Mouse (Mus musculus) liver, embryonic 16.5 days (tissue): ENCODE measurements around the gene Armc9. TPM values are rescaled to one million over a fixed set of nuclear protein-coding genes. Genes with fewer than 3 reads are reported as not detected.
A peak's percentile ranks its signal among the peaks of the same experiment; 100 is the strongest.

Source experiments
- ATAC-seq: fragments of 200-750 bp; cut with Nextera tagmentation; 2 replicates; pipeline ENCODE4 v1.8.0; 2017; ENCODE audit warnings: low read depth, mild to moderate bottlenecking, moderate number of reproducible peaks, moderate library complexity
- H3K27ac ChIP-seq: fragments of 300-500 bp; sonication (generic); 2 replicates; pipeline ENCODE4 v1.5.1; 2014; ENCODE audit warnings: mild to moderate bottlenecking, low read length
- H3K27me3 ChIP-seq: fragments of 300-500 bp; sonication (generic); 2 replicates; pipeline ENCODE4 v1.6.1; 2014; ENCODE audit warnings: low read depth, low read length, mixed read lengths; ENCODE audit not compliant: control insufficient read depth, insufficient read depth
- H3K36me3 ChIP-seq: fragments of 300-500 bp; sonication (generic); 2 replicates; pipeline ENCODE4 v1.6.1; 2014; ENCODE audit warnings: mild to moderate bottlenecking; ENCODE audit not compliant: control insufficient read depth, insufficient read depth
- H3K4me1 ChIP-seq: fragments of 300-500 bp; sonication (generic); 2 replicates; pipeline ENCODE4 v1.6.1; 2014; ENCODE audit warnings: low read depth, low read length, mixed read lengths; ENCODE audit not compliant: control insufficient read depth
- H3K4me2 ChIP-seq: fragments of 300-500 bp; sonication (generic); 2 replicates; pipeline ENCODE4 v1.6.1; 2014; ENCODE audit warnings: low read depth, low read length, mixed read lengths
- H3K4me3 ChIP-seq: fragments of 300-500 bp; sonication (generic); 2 replicates; pipeline ENCODE4 v1.5.1; 2014; ENCODE audit warnings: low read depth, mild to moderate bottlenecking, low read length
- H3K9ac ChIP-seq: fragments of 300-500 bp; sonication (generic); 2 replicates; pipeline ENCODE4 v1.6.1; 2014; ENCODE audit warnings: low read depth, low read length
- H3K9me3 ChIP-seq: fragments of 300-500 bp; sonication (generic); replicated peaks from 2 replicates; pipeline ENCODE4 v1.6.1; 2016; ENCODE audit warnings: low read length; ENCODE audit not compliant: control insufficient read depth
- WGBS: fragments of 180-500 bp; shearing (Covaris S2); extraction: QIAGEN DNeasy Blood & Tissue Kit; methylation state at CpG from one replicate; pipeline ENCODE4 v1.1.7; 2014; ENCODE audit not compliant: insufficient replicate concordance; 5-methylcytosine and 5-hydroxymethylcytosine counted together
- polyA plus RNA-seq: library from polyadenylated mRNA; unstranded; fragments of >200 nt; fragmentation: Nextera tagmentation; extraction: Ambion mirVana; gene quantifications from 2 replicates; pipeline ENCODE4 v1.2.1, GENCODE M21; 2015

Armc9 gene
- polyA plus RNA-seq, 1 experiment from 2014 or later: 8.4 TPM

- Histone ChIP-seq H3K36me3 (peaks cover 10% of the 10 kb centered on the region), H3K9me3 (no peaks in the 10 kb centered on the region), H3K27me3 (no peaks in the 10 kb centered on the region), H3K9ac (no peak overlapping the region), H3K4me3 (no peak overlapping the region), H3K4me2 (no peak overlapping the region), H3K27ac (no peak overlapping the region), H3K4me1 (no peaks in the 10 kb centered on the region)
- 63% methylated on average over 4 of the region's 4 CpGs for WGBS
- no peak for ATAC-seq
These were observed 11.4 kb upstream of the Armc9 start for GRCm38 (mm10) chr1:86143165-86143564.

- 68% methylated on average over 21 of the region's 21 CpGs for WGBS
- no peak overlapping the region for H3K4me3 ChIP-seq
- H3K27me3 ChIP-seq: no peaks in the 10 kb centered on the region
- H3K9ac ChIP-seq: no peak overlapping the region
- peaks cover 2% of the 10 kb centered on the region for H3K36me3 ChIP-seq
- H3K9me3 ChIP-seq: no peaks in the 10 kb centered on the region
- no peaks in the 10 kb centered on the region for H3K4me1 ChIP-seq
- no peak overlapping the region for H3K27ac ChIP-seq
- ATAC-seq: no peak
- no peak overlapping the region for H3K4me2 ChIP-seq
These were observed 10.3 kb upstream of the Armc9 start for GRCm38 (mm10) chr1:86144001-86144944.

GRCm38 (mm10) chr1:86146293-86146692 is 8.3 kb upstream of the Armc9 start:
- WGBS: 66% methylated on average over 5 of the region's 5 CpGs
- Histone ChIP-seq H3K27ac (no peak overlapping the region), H3K9me3 (no peaks in the 10 kb centered on the region), H3K4me3 (no peak overlapping the region), H3K4me1 (no peaks in the 10 kb centered on the region), H3K4me2 (no peak overlapping the region), H3K9ac (no peak overlapping the region), H3K36me3 (no peaks in the 10 kb centered on the region), H3K27me3 (no peaks in the 10 kb centered on the region)
- ATAC-seq: no peak

GRCm38 (mm10) chr1:86147557-86147956 is 7.0 kb upstream of the Armc9 start:
- Histone ChIP-seq H3K4me2 (no peak overlapping the region), H3K4me1 (no peaks in the 10 kb centered on the region), H3K27ac (no peak overlapping the region), H3K9ac (no peak overlapping the region), H3K36me3 (no peaks in the 10 kb centered on the region), H3K27me3 (no peaks in the 10 kb centered on the region), H3K4me3 (no peak overlapping the region), H3K9me3 (no peaks in the 10 kb centered on the region)
- WGBS: 37% methylated on average over 5 of the region's 5 CpGs
- ATAC-seq: no peak

- no peaks in the 10 kb centered on the region for H3K9me3 ChIP-seq
- no peaks in the 10 kb centered on the region for H3K36me3 ChIP-seq
- H3K9ac ChIP-seq: no peak overlapping the region
- H3K4me2 ChIP-seq: no peak overlapping the region
- H3K4me3 ChIP-seq: no peak overlapping the region
- no peak overlapping the region for H3K27ac ChIP-seq
- peaks cover under 1% of the 10 kb centered on the region for H3K4me1 ChIP-seq
- WGBS: 69% methylated on average over 9 of the region's 9 CpGs
- no peaks in the 10 kb centered on the region for H3K27me3 ChIP-seq
- no peak for ATAC-seq
These were observed 6.4 kb upstream of the Armc9 start for GRCm38 (mm10) chr1:86148161-86148560.

- Histone ChIP-seq H3K36me3 (no peaks in the 10 kb centered on the region), H3K4me3 (no peak overlapping the region), H3K9ac (no peak overlapping the region), H3K27ac (no peak overlapping the region), H3K9me3 (no peaks in the 10 kb centered on the region), H3K27me3 (no peaks in the 10 kb centered on the region), H3K4me2 (no peak overlapping the region), H3K4me1 (peaks cover 21% of the 10 kb centered on the region)
- WGBS: 59% methylated on average over 6 of the region's 6 CpGs
- no peak for ATAC-seq
These were observed 3.7 kb upstream of the Armc9 start for GRCm38 (mm10) chr1:86150929-86151328.

- H3K27ac ChIP-seq: no peak overlapping the region
- no peak overlapping the region for H3K9ac ChIP-seq
- H3K27me3 ChIP-seq: no peaks in the 10 kb centered on the region
- ATAC-seq: no peak
- no peak overlapping the region for H3K4me3 ChIP-seq
- no peaks in the 10 kb centered on the region for H3K36me3 ChIP-seq
- H3K9me3 ChIP-seq: no peaks in the 10 kb centered on the region
- 69% methylated on average over 7 of the region's 7 CpGs for WGBS
- peaks cover 21% of the 10 kb centered on the region for H3K4me1 ChIP-seq
- no peak overlapping the region for H3K4me2 ChIP-seq
These were observed 3.2 kb upstream of the Armc9 start for GRCm38 (mm10) chr1:86151376-86151775.

GRCm38 (mm10) chr1:86152618-86153017 is 2.0 kb upstream of the Armc9 start:
- H3K36me3 ChIP-seq: no peaks in the 10 kb centered on the region
- H3K4me2 ChIP-seq: no peak overlapping the region
- H3K4me3 ChIP-seq: no peak overlapping the region
- no peaks in the 10 kb centered on the region for H3K27me3 ChIP-seq
- H3K9ac ChIP-seq: no peak overlapping the region
- H3K27ac ChIP-seq: no peak overlapping the region
- WGBS: 71% methylated on average over 1 of the region's 1 CpGs
- ATAC-seq: no peak
- peaks cover 21% of the 10 kb centered on the region for H3K4me1 ChIP-seq
- H3K9me3 ChIP-seq: no peaks in the 10 kb centered on the region

- H3K4me1 ChIP-seq: peaks cover 29% of the 10 kb centered on the region
These were observed 214 bp downstream of the Armc9 start for GRCm38 (mm10) chr1:86154824-86155164.

More at GRCm38 (mm10) chr1:86154824-86155164, 214 bp downstream of the Armc9 start:
- Histone ChIP-seq H3K9ac (peak overlapping the region; percentile 62), H3K27me3 (no peaks in the 10 kb centered on the region), H3K4me3 (peak overlapping the region; percentile 82), H3K4me2 (peak overlapping the region; percentile 83), H3K36me3 (no peaks in the 10 kb centered on the region), H3K9me3 (no peaks in the 10 kb centered on the region), H3K27ac (no peak overlapping the region)
- under 1% methylated on average over 18 of the region's 18 CpGs for WGBS
- ATAC-seq: peak; percentile 20
